Mouse (Mus musculus): Measurements from ENCODE around the gene Rer1.
A peak's percentile ranks its signal among the peaks of the same experiment; 100 is the strongest.
"Not testable (repeated sequence)": the region's sequence is repeated elsewhere in the genome, so short reads cannot be mapped to it uniquely, and the experiment has no call there.

Gene Rer1

GRCm38 (mm10) chr4:155113766-155114410 is 27.7 kb upstream of the Rer1 start:
- DNase-seq = no peak

GRCm38 (mm10) chr4:155109471-155109870 is 23.3 kb upstream of the Rer1 start:
- no peak for DNase-seq

- DNase-seq = no peak
Observed at GRCm38 (mm10) chr4:155107886-155108285, 21.7 kb upstream of the Rer1 start.

GRCm38 (mm10) chr4:155098572-155098971 is 12.4 kb upstream of the Rer1 start:
- no peak for DNase-seq

GRCm38 (mm10) chr4:155097452-155097851 is 11.3 kb upstream of the Rer1 start:
- no peak for DNase-seq

- DNase-seq = no peak
Observed at GRCm38 (mm10) chr4:155095967-155096366, 9.8 kb upstream of the Rer1 start.

- DNase-seq = peak; percentile 93
Observed at GRCm38 (mm10) chr4:155095238-155095900, 9.2 kb upstream of the Rer1 start.

- DNase-seq = peak; percentile 75
Observed at GRCm38 (mm10) chr4:155094565-155094964, 8.4 kb upstream of the Rer1 start.

- no peak for DNase-seq
Observed at GRCm38 (mm10) chr4:155093431-155094149, 7.4 kb upstream of the Rer1 start.

GRCm38 (mm10) chr4:155092718-155093430 is 6.7 kb upstream of the Rer1 start:
- no peak for DNase-seq

- DNase-seq = no peak
Observed at GRCm38 (mm10) chr4:155090688-155091449, 4.7 kb upstream of the Rer1 start.

GRCm38 (mm10) chr4:155090147-155090546 is 4.0 kb upstream of the Rer1 start:
- no peak for DNase-seq

GRCm38 (mm10) chr4:155089241-155089640 is 3.1 kb upstream of the Rer1 start:
- no peak for DNase-seq

GRCm38 (mm10) chr4:155085206-155086107 is 725 bp downstream of the Rer1 start:
- DNase-seq = no peak

- no peak for DNase-seq
Observed at GRCm38 (mm10) chr4:155084351-155084750, 1.8 kb downstream of the Rer1 start.

GRCm38 (mm10) chr4:155083553-155083952 is 2.6 kb downstream of the Rer1 start:
- DNase-seq = no peak

GRCm38 (mm10) chr4:155079666-155080065 is 6.5 kb downstream of the Rer1 start:
- peak; percentile 55 for DNase-seq

- not testable (repeated sequence) for DNase-seq
Observed at GRCm38 (mm10) chr4:155078808-155079207, 7.4 kb downstream of the Rer1 start.

- DNase-seq = no peak
Observed at GRCm38 (mm10) chr4:155076677-155077076, 9.5 kb downstream of the Rer1 start.

GRCm38 (mm10) chr4:155075813-155076212 is 10.4 kb downstream of the Rer1 start:
- DNase-seq = no peak

GRCm38 (mm10) chr4:155075137-155075536 is 11.0 kb downstream of the Rer1 start:
- no peak for DNase-seq

All from kidney, postnatal 10 days (tissue).